Mouse (Mus musculus) intestine, embryonic 15.5 days (tissue): ENCODE measurements around the gene Ctf2. TPM values are rescaled to one million over a fixed set of nuclear protein-coding genes. Genes with fewer than 3 reads are reported as not detected.
"Not testable (repeated sequence)": the region's sequence is repeated elsewhere in the genome, so short reads cannot be mapped to it uniquely, and the experiment has no call there.

Source experiments
- ATAC-seq: fragments of 200-750 bp; cut with Nextera tagmentation; 2 replicates; pipeline ENCODE4 v1.8.0; 2017; ENCODE audit warnings: moderate TSS enrichment, moderate library complexity
- H3K27ac ChIP-seq: fragments of 300-500 bp; sonication (generic); 2 replicates; pipeline ENCODE4 v1.5.1; 2015; ENCODE audit warnings: mild to moderate bottlenecking, inconsistent platforms
- H3K27me3 ChIP-seq: fragments of 300-500 bp; sonication (generic); replicated peaks from 2 replicates; pipeline ENCODE4 v1.6.1; 2015; ENCODE audit warnings: inconsistent platforms
- H3K36me3 ChIP-seq: fragments of 300-500 bp; sonication (generic); 2 replicates; pipeline ENCODE4 v1.6.1; 2015; ENCODE audit warnings: inconsistent platforms
- H3K4me1 ChIP-seq: fragments of 300-500 bp; sonication (generic); replicated peaks from 2 replicates; pipeline ENCODE4 v1.6.1; 2015; ENCODE audit warnings: inconsistent platforms
- H3K4me2 ChIP-seq: fragments of 300-500 bp; sonication (generic); replicated peaks from 2 replicates; pipeline ENCODE4 v1.6.1; 2015; ENCODE audit warnings: mild to moderate bottlenecking, inconsistent platforms
- H3K4me3 ChIP-seq: fragments of 300-500 bp; sonication (generic); replicated peaks from 2 replicates; pipeline ENCODE4 v1.5.1; 2015; ENCODE audit warnings: inconsistent platforms
- H3K9ac ChIP-seq: fragments of 300-500 bp; sonication (generic); 2 replicates; pipeline ENCODE4 v1.6.1; 2015; ENCODE audit warnings: inconsistent platforms
- H3K9me3 ChIP-seq: fragments of 300-500 bp; sonication (generic); 2 replicates; pipeline ENCODE4 v1.6.1; 2016; ENCODE audit warnings: inconsistent platforms
- whole genome bisulfite sequencing: fragments of 180-500 bp; shearing (Covaris S2); methylation state at CpG from one replicate; pipeline ENCODE4 v1.1.7; 2015; 5-methylcytosine and 5-hydroxymethylcytosine counted together
- polyA plus RNA-seq: library from polyadenylated mRNA; unstranded; fragments of >200 nt; fragmentation: Nextera tagmentation; extraction: Ambion mirVana; gene quantifications from 2 replicates; pipeline ENCODE4 v1.2.1, GENCODE M21; 2015

Gene Ctf2
- 0.13 and 0.29 TPM in 2 replicates for polyA plus RNA-seq

GRCm38 (mm10) chr7:127732066-127732465 lies at the start of gene Ctf2:
Gene Ctf2, minus strand, starts transcription at chr7:127732166.
- WGBS, result 86% methylated on average over 1 of the region's 5 CpGs
- H3K4me3 ChIP-seq, H3K4me1 ChIP-seq, H3K36me3 ChIP-seq, H3K27me3 ChIP-seq, H3K9ac ChIP-seq, H3K27ac ChIP-seq, H3K9me3 ChIP-seq, H3K4me2 ChIP-seq, ATAC-seq: not testable (repeated sequence)

DNA sequence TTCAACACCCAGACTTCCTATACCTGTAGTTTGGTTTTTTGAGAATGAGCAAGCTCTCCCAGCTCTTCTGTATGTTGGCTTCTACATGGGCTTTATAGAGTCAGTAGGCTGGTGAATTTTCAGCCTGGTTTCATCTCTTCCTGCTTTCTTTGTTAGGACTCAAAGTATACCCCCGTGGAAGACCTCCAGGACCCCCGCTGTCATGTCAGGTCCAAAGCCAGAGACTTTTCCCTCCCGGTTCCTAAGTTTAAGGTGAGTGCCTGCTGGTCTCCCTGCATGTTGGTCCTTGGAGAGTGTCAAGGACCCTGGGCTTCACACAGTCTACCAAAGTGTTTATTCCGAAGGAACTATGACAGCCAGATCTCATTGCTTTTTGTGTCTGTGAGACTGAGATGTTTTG lies 46.4 kb upstream of the Ctf2 start:
- WGBS, result 73% methylated on average over 4 of the region's 4 CpGs
- Histone ChIP-seq H3K9ac (peak overlapping the region; percentile 88), H3K36me3 (peaks cover 20% of the 10 kb centered on the region), H3K4me2 (peak overlapping the region; percentile 84), H3K27ac (no peak overlapping the region), H3K27me3 (no peaks in the 10 kb centered on the region), H3K4me3 (peak overlapping the region; percentile 92), H3K4me1 (peaks cover 9% of the 10 kb centered on the region), H3K9me3 (no peaks in the 10 kb centered on the region)
- ATAC-seq, result no peak

DNA sequence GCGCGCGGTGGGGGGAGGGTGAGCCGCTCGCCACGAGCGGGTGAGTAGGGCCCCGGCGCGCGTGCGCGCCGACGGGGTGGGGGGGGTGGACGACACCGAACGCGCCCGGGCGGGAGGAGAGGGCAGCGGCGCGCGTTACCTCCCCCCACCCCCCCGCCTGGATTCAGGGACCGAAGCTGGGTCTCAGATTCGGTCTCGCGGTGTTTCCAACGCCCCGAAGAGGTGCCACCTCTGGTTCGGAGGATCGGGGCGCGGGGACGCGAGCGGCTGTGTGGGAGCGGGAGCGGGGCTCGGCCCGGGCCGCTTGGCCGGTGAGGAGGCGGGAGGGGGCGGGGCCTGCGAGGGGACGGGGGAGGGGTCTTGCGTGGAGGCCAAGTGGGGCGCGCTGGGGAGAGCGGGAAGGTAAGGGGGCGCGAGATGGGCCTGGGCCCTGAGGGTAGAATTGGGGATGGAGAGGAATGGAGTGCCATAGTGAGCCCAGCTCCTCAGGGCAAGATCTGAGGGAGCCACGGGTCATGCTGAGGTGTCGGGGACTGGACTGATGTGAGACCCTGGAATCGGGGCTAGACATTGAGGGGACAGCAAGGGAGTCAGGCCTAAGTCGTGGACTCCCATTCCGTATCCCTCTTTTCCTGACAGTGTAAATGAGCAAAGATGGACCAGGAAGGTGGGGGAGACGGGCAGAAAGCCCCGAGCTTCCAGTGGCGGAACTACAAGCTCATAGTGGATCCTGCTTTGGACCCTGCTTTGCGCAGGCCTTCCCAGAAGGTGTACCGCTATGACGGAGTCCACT lies 45.7 kb upstream of the Ctf2 start:
- Histone ChIP-seq H3K4me1 (peaks cover 9% of the 10 kb centered on the region), H3K4me3 (peak overlapping the region; percentile 92), H3K9me3 (no peaks in the 10 kb centered on the region), H3K36me3 (peaks cover 19% of the 10 kb centered on the region), H3K4me2 (peak overlapping the region; percentile 84), H3K27ac (peak overlapping the region; percentile 98), H3K9ac (peak overlapping the region; percentile 88), H3K27me3 (no peaks in the 10 kb centered on the region)
- peak; percentile 64 for ATAC-seq
- 1% methylated on average over 61 of the region's 66 CpGs for WGBS

DNA sequence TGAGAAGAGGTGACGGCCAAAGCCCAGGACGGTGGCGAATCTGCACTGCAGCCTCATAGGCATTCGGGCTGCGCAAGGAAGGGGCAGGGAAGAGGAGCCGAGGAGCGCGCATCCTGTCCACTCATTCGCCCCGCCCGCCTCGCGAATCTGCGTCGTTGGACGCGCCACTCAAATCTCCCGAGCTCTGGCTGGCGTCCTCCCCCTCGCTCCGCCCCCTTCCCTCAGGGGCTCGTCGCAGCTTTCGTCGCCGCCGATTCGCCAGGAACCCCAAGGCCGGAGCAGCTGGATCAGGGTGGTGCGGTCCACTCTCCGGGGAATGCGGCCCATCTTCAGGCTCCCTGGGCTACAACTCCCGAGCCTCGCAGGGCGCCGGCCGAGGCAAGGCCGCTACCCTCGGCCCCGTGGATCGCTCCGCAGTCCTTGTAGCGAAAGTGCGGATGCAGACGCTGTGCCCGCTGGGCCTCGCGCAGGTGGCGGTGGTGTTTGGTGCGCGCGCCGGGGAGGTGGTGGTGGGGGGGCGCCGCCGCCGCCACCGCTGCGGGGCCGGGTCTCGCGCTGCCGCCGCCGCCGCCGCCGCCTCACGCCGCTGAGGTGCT lies 45.0 kb upstream of the Ctf2 start:
- peak overlapping the region; percentile 98 for H3K27ac ChIP-seq
- under 1% methylated on average over 56 of the region's 70 CpGs for WGBS
- no peaks in the 10 kb centered on the region for H3K27me3 ChIP-seq
- ATAC-seq, result peak; percentile 95
- peaks cover 14% of the 10 kb centered on the region for H3K36me3 ChIP-seq
- peak overlapping the region; percentile 88 for H3K9ac ChIP-seq
- peak overlapping the region; percentile 92 for H3K4me3 ChIP-seq
- H3K9me3 ChIP-seq, result no peaks in the 10 kb centered on the region
- peak overlapping the region; percentile 84 for H3K4me2 ChIP-seq
- H3K4me1 ChIP-seq, result peaks cover 9% of the 10 kb centered on the region

- WGBS, result under 1% methylated on average over 23 of the region's 23 CpGs
These were observed 44.5 kb upstream of the Ctf2 start, which contains the start of gene Setd1a for GRCm38 (mm10) chr7:127776426-127776825. Gene Setd1a, plus strand, starts transcription at chr7:127776670.

DNA sequence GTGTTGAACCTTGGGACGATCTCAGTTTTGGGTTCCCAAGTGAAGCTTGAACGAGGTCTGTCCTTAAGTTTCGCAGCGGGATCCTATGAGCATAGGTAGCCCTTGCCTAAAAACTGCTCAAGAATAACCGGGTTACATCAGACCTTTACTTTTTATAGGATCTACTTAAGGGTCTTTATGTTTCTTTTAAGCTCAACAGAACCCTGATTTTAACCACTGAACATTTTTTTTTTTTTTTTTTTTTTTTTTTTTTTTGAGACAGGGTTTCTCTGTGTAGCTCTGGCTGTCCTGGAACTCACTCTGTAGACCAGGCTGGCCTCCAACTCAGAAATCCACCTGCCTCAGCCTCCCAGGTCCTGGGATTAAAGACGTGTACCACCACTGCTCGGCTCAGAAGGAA lies 43.9 kb upstream of the Ctf2 start:
- H3K9ac ChIP-seq, result peak overlapping the region; percentile 88

More at GRCm38 (mm10) chr7:127776426-127776825, 44.5 kb upstream of the Ctf2 start, which contains the start of gene Setd1a:
- no peaks in the 10 kb centered on the region for H3K9me3 ChIP-seq
- H3K4me1 ChIP-seq, result peaks cover 9% of the 10 kb centered on the region
- peak; percentile 78 for ATAC-seq
- H3K27me3 ChIP-seq, result no peaks in the 10 kb centered on the region
- peak within 1 kb of the TSS; percentile 88 for H3K9ac ChIP-seq
- peaks cover 12% of the 10 kb centered on the region for H3K36me3 ChIP-seq
- H3K4me3 ChIP-seq, result peak within 1 kb of the TSS; percentile 92
- peak within 1 kb of the TSS; percentile 98 for H3K27ac ChIP-seq
- peak within 1 kb of the TSS; percentile 84 for H3K4me2 ChIP-seq

DNA sequence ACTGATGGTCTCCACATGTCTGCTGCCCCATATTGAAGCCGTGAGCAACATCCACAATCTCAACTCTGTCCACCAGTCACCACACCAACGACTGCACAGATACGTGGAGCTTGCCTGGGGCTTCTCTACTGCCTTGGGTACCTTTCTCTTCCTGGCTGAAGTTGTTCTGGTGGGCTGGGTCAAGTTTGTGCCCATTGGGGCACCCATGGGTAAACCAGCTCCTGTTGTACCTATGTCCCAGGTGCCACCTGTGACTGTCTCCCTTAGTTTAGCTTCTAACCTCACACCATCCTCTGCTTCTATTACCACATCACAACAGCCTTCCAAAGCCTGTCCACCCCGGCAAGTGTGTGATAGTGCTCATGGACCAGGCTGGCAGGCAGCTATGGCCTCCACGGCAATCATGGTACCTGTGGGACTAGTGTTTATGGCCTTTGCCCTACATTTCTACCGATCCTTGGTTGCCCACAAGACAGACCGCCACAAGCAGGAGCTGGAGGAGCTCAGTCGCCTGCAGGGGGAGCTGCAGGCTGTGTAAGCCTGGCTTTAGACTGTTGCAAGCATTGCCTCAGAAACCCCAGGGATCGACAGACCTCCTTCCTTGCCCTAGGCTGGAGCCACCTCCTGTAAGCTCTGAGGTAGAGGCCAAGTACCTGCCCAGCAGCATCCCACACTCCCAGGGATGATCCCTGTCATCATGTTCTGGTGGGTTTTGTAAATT lies 41.9 kb upstream of the Ctf2 start:
- H3K9me3 ChIP-seq, result no peaks in the 10 kb centered on the region
- H3K9ac ChIP-seq, result 0 out of 2 replicates have a peak overlapping the region, but pooled peaks have one; percentile 10
- no peaks in the 10 kb centered on the region for H3K36me3 ChIP-seq
- H3K4me2 ChIP-seq, result no peak overlapping the region
- no peak for ATAC-seq
- peaks cover 24% of the 10 kb centered on the region for H3K4me1 ChIP-seq
- H3K27ac ChIP-seq, result no peak overlapping the region
- H3K27me3 ChIP-seq, result no peaks in the 10 kb centered on the region
- 38% methylated on average over 9 of the region's 9 CpGs for WGBS
- no peak overlapping the region for H3K4me3 ChIP-seq

More for the DNA sequence above, 43.9 kb upstream of the Ctf2 start:
- H3K4me1 ChIP-seq, result peaks cover 15% of the 10 kb centered on the region
- not testable (repeated sequence) for H3K27me3 ChIP-seq, H3K36me3 ChIP-seq, H3K9me3 ChIP-seq, ATAC-seq
- peak overlapping the region; percentile 98; the same call in 1 of the 2 replicates for H3K27ac ChIP-seq
- H3K4me2 ChIP-seq, result peak overlapping the region; percentile 84
- 68% methylated on average over 7 of the region's 7 CpGs for WGBS
- peak overlapping the region; percentile 92 for H3K4me3 ChIP-seq

DNA sequence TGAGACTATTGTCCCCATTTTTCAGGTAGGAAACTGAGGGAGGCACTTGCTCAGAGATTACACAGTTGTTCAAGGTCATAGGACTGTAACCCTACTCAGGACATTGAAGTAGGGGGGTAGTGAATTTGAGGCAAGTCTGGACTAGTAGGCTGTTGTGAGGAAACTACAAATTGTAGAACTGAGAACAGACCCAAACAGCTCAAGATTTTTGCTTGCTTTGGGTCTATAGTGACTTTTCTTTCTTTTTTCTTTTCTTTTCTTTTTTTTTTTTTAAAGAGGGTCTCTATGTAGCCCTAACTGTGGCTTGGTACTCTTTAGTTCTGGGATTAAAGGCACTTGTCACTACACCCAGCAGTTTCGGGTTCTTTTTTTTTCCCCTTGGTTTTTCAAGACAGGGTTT lies 40.6 kb upstream of the Ctf2 start:
- no peak for ATAC-seq
- Histone ChIP-seq H3K27me3 (no peaks in the 10 kb centered on the region), H3K36me3 (0 out of 2 replicates have a peak, but pooled peaks cover 3% of the 10 kb centered on the region), H3K4me1 (peaks cover 23% of the 10 kb centered on the region), H3K27ac (no peak overlapping the region), H3K4me2 (no peak overlapping the region), H3K4me3 (no peak overlapping the region), H3K9me3 (no peaks in the 10 kb centered on the region), H3K9ac (no peak overlapping the region)
- WGBS, result 90% methylated on average over 1 of the region's 1 CpGs

- Histone ChIP-seq H3K9me3 (no peaks in the 10 kb centered on the region), H3K36me3 (0 out of 2 replicates have a peak, but pooled peaks cover 6% of the 10 kb centered on the region), H3K4me3 (no peak overlapping the region), H3K4me2 (no peak overlapping the region), H3K9ac (no peak overlapping the region), H3K4me1 (peaks cover 23% of the 10 kb centered on the region), H3K27ac (no peak overlapping the region), H3K27me3 (no peaks in the 10 kb centered on the region)
- ATAC-seq, result no peak
- 60% methylated on average over 3 of the region's 3 CpGs for WGBS
These were observed 40.1 kb upstream of the Ctf2 start for GRCm38 (mm10) chr7:127772080-127772479.

DNA sequence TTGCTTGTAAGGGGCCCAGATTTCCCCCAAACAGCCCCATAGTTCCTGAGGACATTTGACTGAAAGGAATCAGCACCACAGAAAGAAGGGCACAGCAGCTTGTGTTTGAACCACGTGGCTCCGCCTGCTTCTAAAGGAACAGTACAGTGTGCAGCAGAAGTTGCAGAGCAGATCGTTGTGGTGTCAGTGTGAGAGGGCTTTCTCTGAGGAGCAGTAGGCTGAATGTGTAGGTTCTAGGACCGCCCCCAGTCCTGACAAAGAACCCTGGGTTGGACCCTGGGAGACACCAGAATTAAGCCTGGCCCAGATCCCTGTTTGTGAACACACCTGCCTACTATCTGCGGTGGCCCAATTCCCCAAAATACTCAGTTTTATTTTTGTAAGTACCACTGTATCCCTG lies 39.3 kb upstream of the Ctf2 start:
- H3K27ac ChIP-seq, result no peak overlapping the region
- no peak for ATAC-seq
- H3K9ac ChIP-seq, result no peak overlapping the region
- H3K27me3 ChIP-seq, result no peaks in the 10 kb centered on the region
- no peaks in the 10 kb centered on the region for H3K9me3 ChIP-seq
- H3K4me2 ChIP-seq, result peak overlapping the region; percentile 89
- 0 out of 2 replicates have a peak, but pooled peaks cover 6% of the 10 kb centered on the region for H3K36me3 ChIP-seq
- H3K4me3 ChIP-seq, result no peak overlapping the region
- H3K4me1 ChIP-seq, result peaks cover 23% of the 10 kb centered on the region
- WGBS, result 61% methylated on average over 5 of the region's 5 CpGs

GRCm38 (mm10) chr7:127770039-127770905 lies 38.3 kb upstream of the Ctf2 start:
- peak overlapping the region; percentile 91 for H3K27ac ChIP-seq
- peak overlapping the region; percentile 89 for H3K4me2 ChIP-seq
- no peaks in the 10 kb centered on the region for H3K9me3 ChIP-seq
- 0 out of 2 replicates have a peak, but pooled peaks cover 12% of the 10 kb centered on the region for H3K36me3 ChIP-seq
- peaks cover 23% of the 10 kb centered on the region for H3K4me1 ChIP-seq
- peak overlapping the region; percentile 89 for H3K9ac ChIP-seq
- no peaks in the 10 kb centered on the region for H3K27me3 ChIP-seq
- WGBS, result 2% methylated on average over 27 of the region's 27 CpGs
- peak; percentile 32 for ATAC-seq
- H3K4me3 ChIP-seq, result peak overlapping the region; percentile 60
